Mouse (Mus musculus): Measurements from ENCODE around the gene Myoz2. TPM values are rescaled to one million over a fixed set of nuclear protein-coding genes. Genes with fewer than 3 reads are reported as not detected.

Gene Myoz2
- 0.35 TPM for polyA plus RNA-seq (2014; fragmentation: Illumina TruSeq; extraction: RNeasy Lipid Tissue Mini Kit (QIAGEN cat#74804); ENCODE audit: low read depth, low replicate concordance)

DNA sequence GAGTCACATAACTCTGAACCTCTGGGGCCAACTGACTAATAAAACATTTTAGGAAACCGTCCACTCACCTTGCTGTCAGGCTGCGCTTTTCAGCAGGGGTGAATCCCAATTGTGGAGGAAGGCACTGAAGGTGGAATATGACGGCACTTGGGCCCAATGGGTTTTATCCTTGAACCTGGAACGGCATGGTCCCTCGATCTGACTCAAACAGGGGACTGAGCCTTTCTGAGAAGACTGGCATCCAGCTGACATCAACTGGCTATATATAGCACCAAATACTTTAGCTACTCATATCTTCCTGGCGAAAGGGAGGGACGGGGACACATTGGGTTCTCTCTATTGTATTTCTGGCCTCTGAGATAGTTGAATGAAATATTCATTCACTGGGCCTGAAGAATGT is at the start of gene Myoz2:
TSS of gene Myoz2 (minus strand) at position 264 of the 400 bp plus-strand sequence.

DNA sequence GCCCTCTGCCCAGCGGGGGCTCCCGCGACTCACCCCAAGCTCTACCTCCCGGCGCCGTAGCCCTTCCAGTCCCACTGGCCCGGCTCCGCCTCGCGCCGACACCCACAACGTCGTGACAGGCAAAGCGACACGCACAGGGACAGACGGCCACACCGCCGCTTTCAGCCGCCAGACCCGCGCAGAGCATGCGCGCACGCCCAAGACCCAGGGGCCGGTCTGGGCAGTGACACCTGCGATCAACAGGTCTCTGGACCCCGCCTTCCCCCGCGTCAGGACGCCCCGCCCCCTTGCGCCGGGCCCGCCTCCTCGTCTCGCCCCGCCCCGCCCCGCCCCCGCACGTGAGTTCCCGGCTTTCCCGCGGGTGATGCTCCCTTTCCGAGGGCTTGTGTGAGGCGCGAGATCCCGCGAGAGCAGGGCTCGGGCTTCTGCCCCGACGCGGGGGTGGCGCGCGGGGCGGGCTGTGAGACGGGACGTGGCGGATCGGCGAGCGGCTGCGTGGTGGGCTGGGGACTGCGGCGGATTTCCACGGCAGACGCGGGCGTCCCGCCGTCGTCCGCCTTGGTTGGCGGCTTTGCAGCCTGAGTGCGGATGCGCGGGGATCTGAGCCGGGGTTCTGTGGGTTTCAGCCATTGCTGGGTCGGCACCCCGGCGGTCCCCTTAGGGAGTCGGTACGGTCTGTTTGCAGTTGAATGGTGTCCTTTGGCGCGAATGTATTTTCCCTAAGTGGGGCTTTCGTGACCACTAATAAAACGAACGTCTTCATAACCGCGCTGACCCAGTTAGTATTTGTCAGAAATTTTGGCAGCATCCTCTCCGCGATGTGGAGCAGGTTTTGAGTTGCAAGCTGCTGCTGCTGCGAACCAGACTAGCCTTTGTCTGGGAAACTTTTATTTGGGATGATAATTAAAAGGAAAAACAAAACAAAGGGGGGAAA is 50.3 kb downstream of the Myoz2 start, which contains the start of gene Usp53:
TSS of gene Usp53 (minus strand) at position 262 of the 934 bp plus-strand sequence.

Other genes starting within 250 kb of the Myoz2 start
- not detected for gene Fabp2, start 139.9 kb downstream of the Myoz2 start, polyA plus RNA-seq (2014; fragmentation: Illumina TruSeq; extraction: RNeasy Lipid Tissue Mini Kit (QIAGEN cat#74804); ENCODE audit: low read depth, low replicate concordance)
- not detected for gene Gm10959, start 115.7 kb downstream of the Myoz2 start, polyA plus RNA-seq (2014; fragmentation: Illumina TruSeq; extraction: RNeasy Lipid Tissue Mini Kit (QIAGEN cat#74804); ENCODE audit: low read depth, low replicate concordance)
- 88.0 TPM for gene 1810037I17Rik, start 110.8 kb downstream of the Myoz2 start, polyA plus RNA-seq (2014; fragmentation: Illumina TruSeq; extraction: RNeasy Lipid Tissue Mini Kit (QIAGEN cat#74804); ENCODE audit: low read depth, low replicate concordance)
- 9.6 TPM for gene Usp53, start 50.5 kb downstream of the Myoz2 start, polyA plus RNA-seq (2014; fragmentation: Illumina TruSeq; extraction: RNeasy Lipid Tissue Mini Kit (QIAGEN cat#74804); ENCODE audit: low read depth, low replicate concordance)
- gene Synpo2, start 201.1 kb upstream of the Myoz2 start, polyA plus RNA-seq (2014; fragmentation: Illumina TruSeq; extraction: RNeasy Lipid Tissue Mini Kit (QIAGEN cat#74804); ENCODE audit: low read depth, low replicate concordance), result 20.4 TPM
- 55.5 TPM for gene Sec24d, start 232.4 kb upstream of the Myoz2 start, polyA plus RNA-seq (2014; fragmentation: Illumina TruSeq; extraction: RNeasy Lipid Tissue Mini Kit (QIAGEN cat#74804); ENCODE audit: low read depth, low replicate concordance)

Data from adipose tissue, adult 10 weeks (tissue).